ENCODE assay signal across 10 mouse cellular contexts in genomic region chr13:51753168-51753465, GRCm38 (mm10). TPM values are rescaled to one million over a fixed set of nuclear protein-coding genes. Genes with fewer than 3 reads are reported as not detected.
A peak's percentile ranks its signal among the peaks of the same experiment; 100 is the strongest.
DNase-seq lines count a peak whose midpoint lies in the region; ATAC-seq lines count a peak whose summit lies in the region.
"Had no signal": no experiment of that assay in that cellular context is flagged by ENCODE, and none has a peak within 500 bp of the region (broad histone marks: within the 10 kb centered on the region; RNA-seq: fewer than 3 reads in every experiment).

No protein-coding gene starts in this region.

- peak overlapping the region; percentile 39 for H3K9ac ChIP-seq in hindbrain, embryonic 13.5 days
- no peak overlapping the region for H3K9ac ChIP-seq in neural tube, embryonic 15.5 days (replicated peaks)
- H3K9ac ChIP-seq: liver, embryonic 14.5 days had no signal

- no peaks in the 10 kb centered on the region for H3K36me3 ChIP-seq in heart, embryonic 10.5 days
- H3K36me3 ChIP-seq in megakaryocyte, embryonic 14.5 days (replicated peaks; ENCODE audit: low read length), result peaks cover 71% of the 10 kb centered on the region
- no peaks in the 10 kb centered on the region for H3K36me3 ChIP-seq in hindbrain, embryonic 13.5 days
- no peaks in the 10 kb centered on the region for H3K36me3 ChIP-seq in neural tube, embryonic 15.5 days

- peaks cover 86% of the 10 kb centered on the region for H3K4me1 ChIP-seq in heart, embryonic 10.5 days
- peaks cover 100% of the 10 kb centered on the region for H3K4me1 ChIP-seq in megakaryocyte, embryonic 14.5 days
- peaks cover 51% of the 10 kb centered on the region for H3K4me1 ChIP-seq in hindbrain, embryonic 13.5 days (replicated peaks)
- peaks cover 27% of the 10 kb centered on the region for H3K4me1 ChIP-seq in neural tube, embryonic 15.5 days

- H3K27ac ChIP-seq in heart, embryonic 10.5 days, result peak overlapping the region; percentile 69
- peak overlapping the region; percentile 69 for H3K27ac ChIP-seq in hindbrain, embryonic 13.5 days
- H3K27ac ChIP-seq in neural tube, embryonic 15.5 days (replicated peaks), result no peak overlapping the region
- H3K27ac ChIP-seq: liver, embryonic 14.5 days had no signal

- no peaks in the 10 kb centered on the region for H3K9me3 ChIP-seq in heart, embryonic 10.5 days
- H3K9me3 ChIP-seq in megakaryocyte, embryonic 14.5 days, result no peaks in the 10 kb centered on the region
- H3K9me3 ChIP-seq in hindbrain, embryonic 13.5 days, result no peaks in the 10 kb centered on the region
- H3K9me3 ChIP-seq in neural tube, embryonic 15.5 days (replicated peaks), result no peaks in the 10 kb centered on the region

- no peak for DNase-seq in heart, embryonic 10.5 days (ENCODE audit: low spot score)
- DNase-seq in heart, postnatal 14 days, result no peak
- DNase-seq in cerebellum, postnatal 4 days (ENCODE audit: low spot score in 2 of 2), result no peak
- no peak for DNase-seq in natural killer cell, adult 2 months (ENCODE audit: low spot score in 2 of 2)
- DNase-seq: cerebellum, adult 11 months had no signal

- no peak for ATAC-seq in megakaryocyte, adult 5-6 weeks (ENCODE audit: poor library complexity, severe bottlenecking)
- ATAC-seq in hindbrain, embryonic 13.5 days (ENCODE audit: low FRiP score), result peak; percentile 56
- peak; percentile 33; the same call in 1 of the 2 replicates for ATAC-seq in neural tube, embryonic 15.5 days (ENCODE audit: low FRiP score)

- no peak overlapping the region for H3K4me2 ChIP-seq in hindbrain, embryonic 13.5 days
- H3K4me2 ChIP-seq in neural tube, embryonic 15.5 days, result no peak overlapping the region

- no peak overlapping the region for H3K4me3 ChIP-seq in heart, embryonic 10.5 days
- peak overlapping the region; percentile 87 for H3K4me3 ChIP-seq in megakaryocyte, embryonic 14.5 days (replicated peaks)
- no peak overlapping the region for H3K4me3 ChIP-seq in hindbrain, embryonic 13.5 days
- no peak overlapping the region for H3K4me3 ChIP-seq in neural tube, embryonic 15.5 days (replicated peaks)

- 27% methylated on average over 6 of the region's 6 CpGs for WGBS in heart, embryonic 10.5 days
- WGBS in hindbrain, embryonic 13.5 days, result 22% methylated on average over 6 of the region's 6 CpGs
- 26% methylated on average over 6 of the region's 6 CpGs for WGBS in neural tube, embryonic 15.5 days

- intact Hi-C loops in heart, postnatal 14 days (cut with DNase I), result no loop called here

- H3K27me3 ChIP-seq in heart, embryonic 10.5 days (ENCODE audit: insufficient read depth, poor library complexity, severe bottlenecking), result no peaks in the 10 kb centered on the region
- no peaks in the 10 kb centered on the region for H3K27me3 ChIP-seq in megakaryocyte, embryonic 14.5 days (replicated peaks)
- H3K27me3 ChIP-seq in hindbrain, embryonic 13.5 days, result no peaks in the 10 kb centered on the region
- H3K27me3 ChIP-seq in neural tube, embryonic 15.5 days (replicated peaks), result no peaks in the 10 kb centered on the region

RNA-seq across cellular contexts. Expression of gene Sema4d, which starts 40.4 kb away (rescaled TPM):
- 8.7 and 13.1 TPM in 2 replicates for polyA plus RNA-seq in heart, embryonic 10.5 days (2016; fragmentation: Nextera tagmentation; extraction: Ambion mirVana)
- total RNA-seq in heart, postnatal 14 days (2021), result 10 to 100 TPM; 78.3 to 78.4 TPM
- polyA plus RNA-seq in megakaryocyte, embryonic 14.5 days (2012; ENCODE audit: insufficient read depth, low replicate concordance), result 55.2 and 58.6 TPM in 2 replicates
- 99.8 and 110 TPM in 2 replicates for total RNA-seq in megakaryocyte, adult 5-6 weeks (2015)
- total RNA-seq in megakaryocyte, adult 5-6 weeks (2017), result 54.1 and 66.6 TPM in 2 replicates
- 10.5 and 10.9 TPM in 2 replicates for polyA plus RNA-seq in hindbrain, embryonic 13.5 days (2015; fragmentation: Nextera tagmentation; extraction: Ambion mirVana)
- polyA plus RNA-seq in neural tube, embryonic 15.5 days (2015; fragmentation: Nextera tagmentation; extraction: Ambion mirVana), result 15.2 and 17.9 TPM in 2 replicates
